Mouse (Mus musculus): ENCODE measurements around the gene Xpot.

Xpot gene

DNA sequence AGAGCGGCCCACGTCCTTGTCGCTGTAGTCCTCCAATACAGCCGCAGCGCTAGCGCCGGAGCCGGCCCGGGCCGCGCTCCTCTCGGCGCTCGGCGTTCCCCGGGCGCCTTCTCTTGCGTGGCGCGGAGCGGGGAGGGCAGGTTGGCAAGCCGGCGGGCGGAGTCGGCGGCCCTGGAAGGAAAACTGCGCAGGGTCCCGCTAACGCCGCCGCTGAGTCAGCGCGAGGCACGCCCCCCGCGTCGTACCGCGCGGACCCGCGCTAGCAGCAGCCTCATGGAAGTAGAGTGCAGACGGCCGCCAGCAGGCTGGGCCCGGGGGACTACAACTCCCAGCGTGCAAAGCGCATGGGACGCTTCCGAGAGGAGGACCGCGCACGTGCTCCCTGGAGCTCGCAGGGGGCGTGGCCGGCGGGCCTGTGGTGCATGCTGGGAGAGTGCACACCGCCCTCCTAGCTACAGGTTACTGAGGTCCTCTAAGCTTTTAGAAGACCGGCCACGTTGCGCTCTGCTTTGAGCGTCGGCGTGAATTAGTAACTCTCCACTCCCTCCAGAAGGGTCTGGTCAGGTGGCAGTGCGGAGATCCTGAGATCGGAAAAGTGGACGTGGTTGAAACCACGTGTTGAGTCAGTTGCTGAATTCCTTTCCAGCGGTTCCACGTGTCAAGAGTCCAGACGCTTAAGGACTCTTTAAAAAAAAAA, at the start of gene Xpot:
Xpot (minus strand) TSS at position 147 of the 697 bp plus-strand sequence.
- peak; percentile 88 for DNase-seq (ENCODE audit: low read depth, low spot score)

DNA sequence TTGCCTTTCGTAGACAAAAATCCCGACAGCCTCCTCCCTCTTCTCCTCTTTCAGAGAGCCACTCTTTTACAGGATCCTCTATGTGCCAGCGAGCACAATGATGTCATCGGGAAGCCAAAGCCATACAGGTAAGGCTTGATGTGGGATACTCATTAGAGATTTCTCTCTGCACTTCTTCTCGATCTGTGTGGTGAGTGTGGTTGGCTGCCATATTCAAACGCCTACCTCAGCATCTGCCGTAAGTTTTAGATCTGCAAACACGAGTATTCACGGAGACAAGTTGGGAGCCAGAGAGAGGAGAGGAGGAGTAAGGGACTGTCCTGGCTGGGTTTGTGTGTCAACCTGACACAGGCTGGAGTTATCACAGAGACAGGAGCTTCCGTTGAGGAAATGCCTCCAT, 43.0 kb upstream of the Xpot start:
- no peak for DNase-seq (ENCODE audit: low read depth, low spot score)

- DNase-seq (ENCODE audit: low read depth, low spot score), result no peak
Observed at GRCm38 (mm10) chr10:121665631-121666145, 39.6 kb upstream of the Xpot start.

- DNase-seq (ENCODE audit: low read depth, low spot score), result no peak
Observed at GRCm38 (mm10) chr10:121663599-121663998, 37.5 kb upstream of the Xpot start.

DNA sequence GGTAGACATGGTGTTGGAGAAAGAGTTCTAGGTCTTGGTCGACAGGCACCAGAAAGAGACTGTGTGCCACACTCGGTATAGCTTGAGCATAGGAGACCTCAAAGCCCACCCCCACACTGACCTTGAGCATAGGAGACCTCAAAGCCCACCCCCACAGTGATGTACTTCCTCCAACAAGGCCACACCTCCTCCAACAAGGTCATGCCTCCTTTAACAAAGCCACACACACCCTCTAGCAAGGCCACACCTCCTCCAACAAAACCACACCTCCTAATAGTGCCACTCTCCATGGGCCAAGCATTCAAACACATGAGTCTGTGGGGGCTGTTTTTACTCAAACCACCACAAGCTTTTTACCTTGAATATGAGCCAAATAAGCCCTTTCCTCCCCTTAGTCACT, 36.6 kb upstream of the Xpot start:
- no peak for DNase-seq (ENCODE audit: low read depth, low spot score)

DNA sequence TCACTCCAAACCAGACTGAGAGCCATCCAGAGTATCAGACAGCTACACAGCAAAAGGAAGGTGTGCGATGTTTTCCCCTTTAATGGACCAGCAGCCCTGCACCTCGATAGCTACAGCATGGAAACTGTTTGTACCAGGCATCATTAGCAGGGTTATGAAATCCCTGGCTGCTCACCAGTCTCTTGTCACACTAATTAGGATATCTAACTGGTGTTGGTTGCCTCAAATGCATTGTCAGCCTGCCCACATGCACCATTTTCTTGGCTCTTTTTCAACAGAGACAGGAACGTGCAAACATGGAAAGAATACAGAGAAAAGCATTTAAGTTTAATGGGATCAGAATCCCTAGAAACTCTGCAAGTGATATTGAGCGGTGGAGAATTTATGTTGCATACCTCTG, 29.8 kb upstream of the Xpot start:
- no peak for DNase-seq (ENCODE audit: low read depth, low spot score)

DNA sequence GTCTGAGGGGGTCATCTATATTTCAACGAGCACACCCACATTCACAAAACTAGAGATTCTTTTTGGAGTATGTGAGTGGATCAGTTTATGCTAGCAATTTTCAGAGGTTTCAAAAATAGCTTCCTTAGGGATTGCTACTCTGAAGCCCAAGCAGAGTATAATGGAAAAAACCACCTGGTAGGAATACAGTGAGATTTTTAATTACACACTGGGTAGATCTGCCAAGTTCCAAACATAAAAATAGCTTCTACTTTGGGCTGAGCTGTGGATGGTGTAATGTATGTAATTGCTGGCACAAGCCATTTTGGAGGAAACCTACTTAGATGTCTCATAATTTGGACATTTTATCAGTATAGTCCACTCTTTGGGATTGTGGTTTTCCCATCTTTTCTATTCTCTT, 26.9 kb upstream of the Xpot start:
- DNase-seq (ENCODE audit: low read depth, low spot score), result no peak

- no peak for DNase-seq (ENCODE audit: low read depth, low spot score)
Observed at GRCm38 (mm10) chr10:121646294-121646693, 20.2 kb upstream of the Xpot start.

DNA sequence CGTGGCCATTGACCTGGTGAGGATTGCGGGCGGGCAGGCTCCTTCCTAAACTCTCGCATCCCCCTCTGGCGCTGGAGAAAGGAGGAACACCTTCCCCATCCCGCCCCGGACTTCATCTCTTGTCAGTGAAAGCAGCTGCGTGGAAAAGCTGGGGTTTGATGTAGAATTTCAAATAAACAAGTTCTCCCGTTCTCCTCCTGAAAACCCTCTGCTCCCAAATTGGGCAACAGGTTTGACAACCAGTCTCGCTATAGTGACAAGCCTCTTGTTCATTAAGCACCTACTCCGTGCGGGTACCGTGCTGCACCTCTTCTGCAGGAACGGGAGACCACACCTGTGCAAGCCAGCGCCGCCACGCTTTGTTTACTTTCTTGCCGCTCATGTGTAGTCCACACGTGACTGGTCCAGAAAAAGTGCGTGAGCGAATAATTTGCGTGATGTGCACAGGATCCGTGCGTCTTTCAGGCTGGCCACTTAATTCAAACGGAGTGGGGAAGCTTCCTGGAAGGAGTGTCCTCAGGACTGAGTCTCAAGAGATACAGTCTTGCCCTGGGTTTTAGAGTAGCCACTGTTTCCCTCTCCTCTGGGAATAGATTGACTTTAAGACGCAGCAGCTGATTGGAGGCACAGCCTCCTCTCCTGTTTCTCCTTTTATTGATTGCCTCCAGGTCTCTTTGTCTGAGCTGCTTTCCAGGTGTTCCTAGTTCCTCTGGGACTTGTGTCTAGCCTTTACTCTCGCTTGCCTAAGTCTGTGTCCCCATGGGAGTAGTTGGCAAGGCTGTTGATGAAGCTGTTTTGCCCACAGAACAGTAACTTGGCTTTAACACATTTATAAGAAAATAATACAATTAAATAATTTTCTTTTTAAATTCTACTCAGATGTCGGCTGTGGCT, 16.2 kb upstream of the Xpot start:
- DNase-seq (ENCODE audit: low read depth, low spot score), result no peak

DNA sequence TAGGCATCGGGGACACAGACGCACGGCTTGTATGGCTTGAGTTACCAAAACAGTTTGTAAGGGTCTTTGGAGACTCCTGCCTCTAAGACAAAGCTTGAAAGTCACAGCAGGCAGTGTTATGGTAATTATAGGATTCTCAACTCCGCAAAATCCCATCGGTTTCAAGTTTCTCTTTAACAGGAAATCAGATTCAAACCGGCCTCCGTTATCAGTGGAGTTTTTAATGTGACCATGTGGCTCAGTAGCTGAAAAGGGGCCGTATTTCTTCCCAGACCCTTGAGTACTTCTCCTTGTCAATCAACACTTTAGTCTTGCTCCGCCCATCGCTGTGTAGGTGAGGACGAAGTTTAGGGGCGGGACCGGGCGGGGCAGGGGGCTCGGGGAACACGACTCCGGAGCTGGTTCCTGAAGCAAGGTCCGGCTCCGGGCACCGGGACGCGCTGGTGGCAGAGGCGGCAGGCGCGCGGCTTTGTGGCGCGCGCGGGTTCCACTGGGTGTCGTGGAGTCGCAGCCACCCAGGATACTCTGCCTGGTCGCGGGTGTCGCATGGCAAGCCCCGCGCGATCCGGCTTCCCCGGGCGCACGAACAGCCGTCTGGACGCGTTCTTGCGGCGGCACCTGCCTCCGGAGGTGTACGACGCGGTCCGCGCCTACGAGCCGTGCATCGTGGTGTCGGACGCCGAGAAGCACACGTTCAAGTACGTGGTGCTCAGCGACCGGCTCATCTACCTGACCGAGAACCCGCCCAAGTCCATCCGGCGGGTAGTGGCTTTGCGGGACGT, 15.3 kb upstream of the Xpot start, which contains the start of gene D930020B18Rik:
D930020B18Rik (plus strand) TSS at position 317 of the 782 bp plus-strand sequence.
- DNase-seq (ENCODE audit: low read depth, low spot score), result no peak

DNA sequence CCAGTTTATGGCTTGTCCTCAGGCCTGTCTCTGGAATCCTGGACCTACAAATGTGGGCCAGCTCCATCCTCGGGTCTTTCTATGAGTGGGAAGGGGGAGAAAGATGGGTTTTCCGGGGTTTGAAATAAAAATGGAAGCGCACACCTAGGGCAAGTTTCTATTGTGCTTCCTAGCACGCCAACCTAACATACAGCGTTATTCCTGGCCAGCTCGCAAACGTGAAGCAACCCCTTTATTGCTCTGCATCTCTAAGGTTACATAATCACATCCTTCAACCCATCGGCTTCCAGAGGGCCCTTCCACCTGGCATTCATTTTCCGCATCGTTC, 14.8 kb upstream of the Xpot start:
- DNase-seq (ENCODE audit: low read depth, low spot score), result no peak

- no peak for DNase-seq (ENCODE audit: low read depth, low spot score)
Observed at GRCm38 (mm10) chr10:121640150-121640930, 14.2 kb upstream of the Xpot start.

GRCm38 (mm10) chr10:121639573-121639972, 13.4 kb upstream of the Xpot start:
- no peak for DNase-seq (ENCODE audit: low read depth, low spot score)

DNA sequence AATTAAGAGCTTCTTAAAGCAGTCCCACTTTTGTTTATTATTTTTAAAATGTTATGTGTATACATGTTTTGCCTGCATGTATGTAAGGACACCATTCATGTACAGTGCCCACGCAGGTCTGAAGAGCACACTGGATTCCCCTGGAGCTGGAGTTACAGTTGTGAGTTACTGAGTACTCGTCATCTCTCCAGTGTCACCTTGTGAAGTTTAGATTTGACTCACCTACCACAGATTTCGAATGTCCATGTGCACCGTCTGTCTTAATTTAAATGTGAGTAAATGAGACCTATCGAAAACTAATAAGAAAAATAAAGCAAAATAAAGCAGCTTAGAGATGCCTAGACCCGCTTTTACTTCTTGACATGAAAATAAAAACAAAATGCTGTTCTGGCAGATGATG, 10.1 kb upstream of the Xpot start:
- DNase-seq (ENCODE audit: low read depth, low spot score), result no peak

DNA sequence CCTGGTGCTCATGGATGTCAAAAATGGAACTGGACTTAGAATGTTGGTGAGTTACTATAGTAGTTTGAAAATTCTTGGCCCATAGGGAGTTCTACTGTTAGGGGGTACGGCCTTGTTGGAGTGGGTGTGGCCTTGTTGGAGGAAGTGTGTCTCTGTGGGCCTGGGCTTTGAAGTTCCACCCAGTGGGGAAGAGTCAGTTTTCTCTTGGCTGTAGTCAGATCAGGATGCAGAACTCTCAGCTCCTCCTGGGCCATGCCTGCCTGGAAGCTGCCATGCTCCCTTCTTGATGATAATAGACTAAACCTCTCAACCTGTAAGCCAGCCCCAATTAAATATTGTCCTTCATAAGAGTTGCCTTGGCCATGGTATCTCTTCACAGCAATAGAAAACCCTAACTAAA, 8.0 kb upstream of the Xpot start:
- no peak for DNase-seq (ENCODE audit: low read depth, low spot score)

DNA sequence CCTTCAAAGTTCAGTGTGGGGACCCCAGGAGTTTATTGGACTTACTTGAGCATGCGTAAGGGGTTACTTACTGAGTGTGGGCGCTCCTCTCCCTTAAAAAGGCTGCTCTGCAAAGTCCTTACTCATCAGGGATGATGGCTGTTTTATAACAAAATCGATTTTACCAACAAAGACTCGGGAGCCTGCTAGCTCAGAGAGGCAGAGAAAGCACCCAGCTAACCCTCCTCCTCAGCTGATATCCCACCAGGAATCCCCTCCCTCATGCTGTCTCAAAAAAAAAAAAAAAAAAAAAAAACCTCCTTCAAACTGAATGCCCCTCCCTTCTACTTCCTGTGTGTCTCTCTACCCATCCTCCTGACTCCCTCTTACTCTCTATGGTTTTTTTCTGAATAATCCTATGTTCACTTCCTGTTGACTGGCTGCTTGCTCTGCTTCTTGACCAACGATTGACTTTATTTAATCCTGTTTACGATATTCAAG, 2.5 kb upstream of the Xpot start:
- DNase-seq (ENCODE audit: low read depth, low spot score), result no peak

GRCm38 (mm10) chr10:121627216-121627852, 1.2 kb upstream of the Xpot start:
- DNase-seq (ENCODE audit: low read depth, low spot score), result no peak

DNA sequence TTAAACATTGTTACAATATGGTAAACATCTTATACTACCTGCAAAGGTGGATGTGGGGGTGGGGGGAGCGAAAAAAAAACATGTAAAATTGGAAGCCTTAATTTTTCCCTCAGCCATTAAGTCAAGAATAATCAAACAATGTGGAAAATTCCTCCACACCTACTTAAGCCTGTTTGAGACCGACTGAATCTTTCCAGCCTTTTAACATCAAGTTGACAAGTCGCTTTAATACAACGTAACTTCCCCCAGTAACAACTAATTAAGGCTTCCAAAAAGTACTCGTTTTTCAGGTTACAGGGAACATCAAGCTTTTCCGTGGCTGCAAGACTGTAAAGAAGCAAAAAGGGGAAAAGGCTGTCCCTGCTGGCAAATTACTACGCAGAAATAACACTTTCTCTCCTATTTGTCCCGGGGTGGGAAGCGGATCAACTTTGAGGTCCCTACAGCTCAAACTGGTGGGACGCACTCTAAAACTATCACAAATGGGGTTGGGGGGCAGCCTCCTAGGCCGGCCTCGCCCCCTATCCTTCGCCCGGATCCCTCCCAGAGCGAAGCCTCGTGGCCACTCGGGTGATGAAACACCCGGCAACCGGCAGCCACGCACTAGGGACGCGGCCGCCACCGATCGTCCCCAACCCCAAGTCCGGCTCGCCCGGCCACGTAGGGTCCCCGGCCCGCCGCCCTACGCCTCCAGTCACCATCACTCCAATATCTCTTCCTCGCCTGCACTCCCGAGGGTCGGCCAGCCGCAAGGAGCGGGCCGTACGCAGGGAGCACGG, 536 bp downstream of the Xpot start:
- peak; percentile 16 for DNase-seq (ENCODE audit: low read depth, low spot score)

DNA sequence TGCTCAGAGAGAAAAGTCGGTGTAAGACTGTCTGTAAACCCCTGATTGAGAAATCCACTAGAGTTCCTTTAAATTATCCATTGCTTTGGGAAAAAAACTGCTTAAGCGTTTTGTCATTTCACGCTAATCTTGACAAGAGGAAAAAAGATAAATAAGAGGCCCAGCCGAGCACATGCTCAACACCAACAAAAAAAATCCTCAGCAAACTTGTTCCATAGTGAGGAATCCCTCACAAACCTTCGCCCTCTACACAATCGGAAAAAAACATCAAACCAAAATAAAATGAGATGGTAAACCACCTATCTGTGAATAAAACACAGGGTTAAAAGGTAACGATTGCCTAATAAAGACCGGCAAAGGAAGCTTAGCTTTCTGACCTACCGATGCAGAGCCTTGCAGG, 1.1 kb downstream of the Xpot start:
- peak; percentile 5 for DNase-seq (ENCODE audit: low read depth, low spot score)

DNA sequence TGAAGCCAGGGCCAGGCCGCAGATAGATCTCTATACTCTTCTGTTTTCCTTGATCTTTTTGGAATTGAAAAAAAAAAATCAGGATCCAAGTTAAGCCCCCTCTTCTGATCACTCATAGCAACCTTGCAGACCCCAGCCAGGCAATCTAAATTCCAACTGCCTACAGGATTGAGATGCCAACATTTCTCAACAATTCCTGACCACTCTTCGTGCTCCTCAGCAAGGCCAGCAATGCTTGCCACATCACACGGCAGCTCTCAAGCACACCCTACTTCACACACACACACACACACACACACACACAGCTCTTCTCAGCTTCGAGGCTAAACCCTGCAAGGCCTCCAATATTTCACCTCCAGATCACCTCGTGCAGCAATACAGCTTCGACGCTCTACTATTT, 2.5 kb downstream of the Xpot start:
- DNase-seq (ENCODE audit: low read depth, low spot score), result no peak
